Mouse (Mus musculus) E14TG2a.4 (cell line): ENCODE results near the gene Neurog2.

Experiments
- H3K27me3 ChIP-seq: 2 replicates; pipeline ENCODE4 v1.6.1; 2014; ENCODE audit warnings: low read length, control low read depth; ENCODE audit not compliant: insufficient read depth
- H3K36me3 ChIP-seq: 2 replicates; pipeline ENCODE4 v1.6.1; 2014; ENCODE audit warnings: low read length, control low read depth; ENCODE audit not compliant: insufficient read depth
- H3K4me1 ChIP-seq: replicated peaks from 2 replicates; pipeline ENCODE4 v1.6.1; 2014; ENCODE audit warnings: low read depth, low read length, control low read depth
- H3K4me3 ChIP-seq: replicated peaks from 2 replicates; pipeline ENCODE4 v1.5.1; 2014; ENCODE audit warnings: mild to moderate bottlenecking, low read length
- H3K9me3 ChIP-seq: 2 replicates; pipeline ENCODE4 v1.6.1; 2014; ENCODE audit warnings: low read length, control low read depth
- CTCF ChIP-seq: conservative IDR thresholded peaks from 2 replicates; pipeline ENCODE4 v1.5.1; 2014; ENCODE audit warnings: low read length
- NANOG ChIP-seq: IDR thresholded peaks from 2 replicates; pipeline ENCODE4 v1.6.1; 2014; ENCODE audit warnings: borderline replicate concordance, low read length, mixed read lengths
- POU5F1 ChIP-seq: IDR thresholded peaks from 2 replicates; pipeline ENCODE4 v1.6.1; 2014; ENCODE audit warnings: low read length, borderline replicate concordance

Gene Neurog2

DNA sequence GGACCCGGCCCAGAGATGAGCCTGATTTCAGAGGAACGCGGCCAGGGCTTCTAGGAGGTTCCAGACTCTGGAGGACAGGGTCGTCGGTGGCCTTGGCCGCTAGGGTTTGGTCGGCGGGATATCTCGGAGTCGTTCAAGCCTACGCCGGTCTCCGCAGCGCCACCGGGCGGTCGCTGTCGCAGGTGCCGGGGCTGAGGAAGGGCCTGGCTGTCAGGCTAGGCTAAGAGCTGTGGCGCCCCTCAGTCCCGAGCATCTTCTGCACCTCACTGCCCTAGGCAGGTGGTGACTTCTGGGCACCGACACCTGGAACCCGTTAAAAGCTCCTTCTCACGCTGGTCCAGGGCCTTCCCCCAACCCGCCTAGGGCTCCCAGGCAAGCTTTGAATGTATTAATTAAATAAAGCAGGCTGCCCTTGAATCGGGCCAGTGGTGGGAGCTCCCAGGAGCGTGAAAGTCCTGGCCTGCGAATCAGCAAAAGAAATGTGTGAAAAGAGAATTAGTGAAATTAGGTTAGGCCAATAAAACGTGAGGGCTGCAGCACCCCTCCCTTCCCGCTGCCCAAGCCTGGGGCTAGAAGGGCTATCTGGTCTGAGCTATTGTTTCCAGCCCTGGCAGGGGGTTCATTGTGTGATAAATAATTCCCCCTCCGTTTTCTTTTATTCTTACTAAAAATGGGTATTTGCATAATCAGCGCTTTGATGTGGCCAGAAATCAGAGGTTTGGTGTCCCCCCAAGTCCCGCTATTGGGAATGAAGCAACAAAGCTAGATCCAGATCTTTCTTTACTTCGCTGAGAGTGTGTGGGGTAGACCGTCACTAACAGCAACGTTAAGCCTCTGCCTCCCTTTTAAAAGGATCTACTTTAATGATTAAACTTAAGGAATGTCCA lies 7.2 kb downstream of the Neurog2 start:
- H3K4me3 ChIP-seq = peak overlapping the region; percentile 56
- TF ChIP-seq CTCF = peak; percentile 40
- TF ChIP-seq NANOG = no peak

GRCm38 (mm10) chr3:127640762-127641700 lies 8.1 kb downstream of the Neurog2 start:
- Histone ChIP-seq H3K36me3 (no peaks in the 10 kb centered on the region), H3K4me1 (peaks cover 21% of the 10 kb centered on the region), H3K4me3 (peak overlapping the region; percentile 56), H3K27me3 (peaks cover 86% of the 10 kb centered on the region), H3K9me3 (no peaks in the 10 kb centered on the region)
- TF ChIP-seq CTCF (no peak), NANOG (no peak), POU5F1 (no peak)

More for the DNA sequence above, 7.2 kb downstream of the Neurog2 start:
- Histone ChIP-seq H3K27me3 (peaks cover 84% of the 10 kb centered on the region), H3K4me1 (peaks cover 21% of the 10 kb centered on the region), H3K36me3 (no peaks in the 10 kb centered on the region), H3K9me3 (no peaks in the 10 kb centered on the region)

DNA sequence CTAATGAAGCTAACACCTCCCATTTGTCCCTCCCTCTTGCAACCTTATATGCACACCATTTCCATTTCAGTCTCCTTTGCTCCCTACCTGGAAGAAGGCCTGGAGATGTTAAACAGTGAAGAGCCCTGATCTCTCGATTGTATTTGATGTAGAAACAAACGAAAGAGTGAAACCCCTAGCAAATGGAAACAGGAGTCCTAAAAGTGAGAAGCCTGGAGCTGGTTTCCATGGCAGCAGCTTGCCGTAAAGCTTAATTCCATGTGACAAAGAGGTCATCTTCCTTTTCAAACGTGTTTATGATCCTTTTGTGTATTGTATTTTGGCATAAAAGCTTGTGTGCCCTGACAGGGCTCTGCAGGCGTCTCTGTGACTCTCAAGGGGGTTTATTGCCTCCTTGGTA lies 9.3 kb downstream of the Neurog2 start:
- peaks cover 21% of the 10 kb centered on the region for H3K4me1 ChIP-seq
- H3K36me3 ChIP-seq = no peaks in the 10 kb centered on the region
- H3K27me3 ChIP-seq = peaks cover 90% of the 10 kb centered on the region
- no peak for TF ChIP-seq NANOG
- no peak for TF ChIP-seq POU5F1
- TF ChIP-seq CTCF = no peak
- H3K9me3 ChIP-seq = no peaks in the 10 kb centered on the region
- no peak overlapping the region for H3K4me3 ChIP-seq

- Histone ChIP-seq H3K9me3 (no peaks in the 10 kb centered on the region), H3K27me3 (peaks cover 52% of the 10 kb centered on the region), H3K4me1 (peaks cover 2% of the 10 kb centered on the region; the same call in 1 of the 2 replicates), H3K4me3 (no peak overlapping the region), H3K36me3 (no peaks in the 10 kb centered on the region)
- TF ChIP-seq POU5F1 = no peak
- TF ChIP-seq CTCF = no peak
- no peak for TF ChIP-seq NANOG
These were observed 13.4 kb downstream of the Neurog2 start for GRCm38 (mm10) chr3:127646156-127646825.

- Histone ChIP-seq H3K4me1 (0 out of 2 replicates have a peak, but pooled peaks cover 2% of the 10 kb centered on the region), H3K27me3 (peaks cover 5% of the 10 kb centered on the region; the same call in 1 of the 2 replicates), H3K9me3 (no peaks in the 10 kb centered on the region), H3K4me3 (no peak overlapping the region), H3K36me3 (no peaks in the 10 kb centered on the region)
- TF ChIP-seq NANOG (no peak), POU5F1 (no peak), CTCF (no peak)
These were observed 19.1 kb downstream of the Neurog2 start for GRCm38 (mm10) chr3:127651742-127652653.

- Histone ChIP-seq H3K4me1 (no peaks in the 10 kb centered on the region), H3K9me3 (no peaks in the 10 kb centered on the region), H3K36me3 (no peaks in the 10 kb centered on the region), H3K27me3 (no peaks in the 10 kb centered on the region), H3K4me3 (no peak overlapping the region)
- TF ChIP-seq NANOG = no peak
- TF ChIP-seq CTCF = no peak
- no peak for TF ChIP-seq POU5F1
These were observed 27.8 kb downstream of the Neurog2 start for GRCm38 (mm10) chr3:127660712-127661111.

- Histone ChIP-seq H3K4me1 (no peaks in the 10 kb centered on the region), H3K36me3 (no peaks in the 10 kb centered on the region), H3K27me3 (no peaks in the 10 kb centered on the region), H3K4me3 (no peak overlapping the region), H3K9me3 (no peaks in the 10 kb centered on the region)
- TF ChIP-seq CTCF = no peak
These were observed 29.0 kb downstream of the Neurog2 start for GRCm38 (mm10) chr3:127661646-127662531.
